Mouse (Mus musculus) intestine, embryonic 14.5 days (tissue): ENCODE measurements around the gene Ddhd1. TPM values are rescaled to one million over a fixed set of nuclear protein-coding genes. Genes with fewer than 3 reads are reported as not detected.
"Not testable (repeated sequence)": the region's sequence is repeated elsewhere in the genome, so short reads cannot be mapped to it uniquely, and the experiment has no call there.

Experiments used
- ATAC-seq: fragments of 200-750 bp; cut with Nextera tagmentation; replicated peaks from 2 replicates; pipeline ENCODE4 v1.8.0; 2017; ENCODE audit warnings: low read depth, moderate number of reproducible peaks, moderate TSS enrichment, moderate library complexity; ENCODE audit not compliant: low FRiP score, low TSS enrichment
- DNase-seq: peaks from one replicate; pipeline ENCODE4 v3.0.0-alpha.2; 2018; ENCODE audit warnings: low spot score
- H3K27ac ChIP-seq: fragments of 300-500 bp; sonication (generic); 2 replicates; pipeline ENCODE4 v1.5.1; 2014; ENCODE audit warnings: low read depth, mild to moderate bottlenecking, control low read depth
- H3K27me3 ChIP-seq: fragments of 300-500 bp; sonication (generic); replicated peaks from 2 replicates; pipeline ENCODE4 v1.6.1; 2014; ENCODE audit warnings: low read length, control low read depth; ENCODE audit not compliant: control insufficient read depth, insufficient read depth
- H3K36me3 ChIP-seq: fragments of 300-500 bp; sonication (generic); 2 replicates; pipeline ENCODE4 v1.6.1; 2014; ENCODE audit warnings: low read length, control low read depth; ENCODE audit not compliant: control insufficient read depth, insufficient read depth
- H3K4me1 ChIP-seq: fragments of 300-500 bp; sonication (generic); replicated peaks from 2 replicates; pipeline ENCODE4 v1.6.1; 2014; ENCODE audit warnings: low read length, control low read depth, mixed read lengths; ENCODE audit not compliant: control insufficient read depth, insufficient read depth
- H3K4me2 ChIP-seq: fragments of 300-500 bp; sonication (generic); 2 replicates; pipeline ENCODE4 v1.6.1; 2014; ENCODE audit warnings: low read length
- H3K4me3 ChIP-seq: fragments of 300-500 bp; sonication (generic); 2 replicates; pipeline ENCODE4 v1.5.1; 2014; ENCODE audit warnings: low read depth, low read length, control low read depth, mixed read lengths
- H3K9ac ChIP-seq: fragments of 300-500 bp; sonication (generic); 2 replicates; pipeline ENCODE4 v1.6.1; 2014; ENCODE audit warnings: mild to moderate bottlenecking, low read length
- H3K9me3 ChIP-seq: fragments of 300-500 bp; sonication (generic); 2 replicates; pipeline ENCODE4 v1.6.1; 2016; ENCODE audit warnings: low read length, control low read depth; ENCODE audit not compliant: control insufficient read depth
- WGBS: fragments of 180-500 bp; shearing (Covaris S2); extraction: QIAGEN DNeasy Blood & Tissue Kit; methylation state at CpG from one replicate; pipeline ENCODE4 v1.1.7; 2014; 5-methylcytosine and 5-hydroxymethylcytosine counted together
- polyA plus RNA-seq: library from polyadenylated mRNA; unstranded; fragments of >200 nt; fragmentation: Nextera tagmentation; extraction: Ambion mirVana; gene quantifications from 2 replicates; pipeline ENCODE4 v1.2.1, GENCODE M21; 2014

Ddhd1 gene
- polyA plus RNA-seq, 1 experiment from 2014 or later: 13.0 TPM

- 89% methylated on average over 3 of the region's 3 CpGs for WGBS
- not testable (repeated sequence) for H3K27ac ChIP-seq, H3K4me2 ChIP-seq, H3K9me3 ChIP-seq, H3K9ac ChIP-seq, DNase-seq, H3K27me3 ChIP-seq, ATAC-seq, H3K4me3 ChIP-seq, H3K36me3 ChIP-seq, H3K4me1 ChIP-seq
These were observed 76.8 kb downstream of the Ddhd1 start for GRCm38 (mm10) chr14:45580923-45581827.

GRCm38 (mm10) chr14:45566066-45566937 is 91.6 kb downstream of the Ddhd1 start:
- ATAC-seq: no peak
- no peaks in the 10 kb centered on the region for H3K36me3 ChIP-seq
- no peaks in the 10 kb centered on the region for H3K27me3 ChIP-seq
- H3K9ac ChIP-seq: 0 out of 2 replicates have a peak overlapping the region, but pooled peaks have one; percentile 23
- DNase-seq: peak; percentile 90
- H3K4me3 ChIP-seq: peak overlapping the region; percentile 20; the same call in 1 of the 2 replicates
- WGBS: 17% methylated on average over 33 of the region's 33 CpGs
- peak overlapping the region; percentile 49 for H3K4me2 ChIP-seq
- peaks cover 8% of the 10 kb centered on the region; the same call in 1 of the 2 replicates for H3K4me1 ChIP-seq
- H3K9me3 ChIP-seq: no peaks in the 10 kb centered on the region
- H3K27ac ChIP-seq: peak overlapping the region; percentile 61; the same call in 1 of the 2 replicates

DNA sequence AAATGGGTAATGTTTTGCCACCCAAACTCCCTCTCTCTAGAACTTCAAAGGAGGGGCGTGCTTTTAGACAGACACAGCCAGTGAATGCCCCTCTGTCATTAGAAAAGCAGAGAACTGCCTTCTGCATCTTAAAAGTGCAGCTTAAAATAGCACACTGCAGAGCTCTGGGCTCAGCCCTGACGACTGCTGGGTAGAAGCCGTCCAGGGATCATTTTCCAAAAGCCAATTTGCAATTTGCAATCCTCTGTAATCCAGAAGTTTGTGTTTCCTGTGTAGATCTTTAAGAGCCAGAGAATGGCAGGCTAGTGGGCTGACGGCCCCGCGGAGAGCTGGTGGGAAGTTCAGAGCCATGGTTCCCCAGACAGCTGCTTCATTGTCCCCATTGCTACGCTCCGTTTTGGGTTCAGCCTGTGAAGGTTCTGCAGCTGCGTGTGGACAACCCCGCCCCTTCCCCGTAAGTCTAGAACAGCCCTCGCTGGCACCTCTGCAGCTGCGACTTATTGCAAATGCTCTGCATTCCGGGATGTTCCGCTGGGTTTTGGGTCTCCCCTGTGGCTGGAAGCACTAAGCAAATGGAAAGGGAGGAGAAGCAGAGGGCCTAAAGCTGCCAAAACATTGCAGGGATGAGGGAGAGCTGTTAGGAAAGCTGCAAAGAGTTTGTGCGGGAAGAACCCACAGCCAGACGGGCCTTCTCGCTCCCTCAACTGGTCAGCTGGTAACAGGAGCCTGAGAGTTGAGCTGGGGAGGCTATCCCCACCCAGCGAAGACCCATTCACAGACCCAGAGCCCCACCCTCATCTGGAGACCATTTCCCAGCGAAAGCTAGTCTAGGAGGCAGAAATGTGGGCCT is 92.5 kb downstream of the Ddhd1 start:
- peak overlapping the region; percentile 23; the same call in 1 of the 2 replicates for H3K9ac ChIP-seq

GRCm38 (mm10) chr14:45563577-45563976 is 94.4 kb downstream of the Ddhd1 start:
- Histone ChIP-seq H3K4me3 (no peak overlapping the region), H3K27ac (no peak overlapping the region), H3K9me3 (no peaks in the 10 kb centered on the region), H3K9ac (no peak overlapping the region), H3K4me1 (peaks cover 8% of the 10 kb centered on the region; the same call in 1 of the 2 replicates), H3K4me2 (no peak overlapping the region), H3K36me3 (no peaks in the 10 kb centered on the region), H3K27me3 (no peaks in the 10 kb centered on the region)
- WGBS: 92% methylated on average over 1 of the region's 1 CpGs
- DNase-seq (no peak), ATAC-seq (peak; percentile 47; the same call in 1 of the 2 replicates)

More for the DNA sequence above, 92.5 kb downstream of the Ddhd1 start:
- Histone ChIP-seq H3K36me3 (no peaks in the 10 kb centered on the region), H3K4me3 (peak overlapping the region; percentile 15; the same call in 1 of the 2 replicates), H3K27ac (peak overlapping the region; percentile 61), H3K27me3 (no peaks in the 10 kb centered on the region), H3K9me3 (no peaks in the 10 kb centered on the region), H3K4me2 (peak overlapping the region; percentile 49), H3K4me1 (peaks cover 8% of the 10 kb centered on the region; the same call in 1 of the 2 replicates)
- no peak for ATAC-seq
- 9% methylated on average over 20 of the region's 20 CpGs for WGBS
- DNase-seq: peak; percentile 78

GRCm38 (mm10) chr14:45561681-45562080 is 96.3 kb downstream of the Ddhd1 start:
- no peak overlapping the region for H3K27ac ChIP-seq
- no peaks in the 10 kb centered on the region for H3K27me3 ChIP-seq
- peaks cover 8% of the 10 kb centered on the region; the same call in 1 of the 2 replicates for H3K4me1 ChIP-seq
- DNase-seq (no peak), ATAC-seq (no peak)
- no peak overlapping the region for H3K4me2 ChIP-seq
- H3K9ac ChIP-seq: no peak overlapping the region
- no peaks in the 10 kb centered on the region for H3K9me3 ChIP-seq
- H3K4me3 ChIP-seq: no peak overlapping the region
- 77% methylated on average over 6 of the region's 6 CpGs for WGBS
- H3K36me3 ChIP-seq: no peaks in the 10 kb centered on the region

GRCm38 (mm10) chr14:45559018-45559417 is 98.9 kb downstream of the Ddhd1 start:
- H3K27me3 ChIP-seq: no peaks in the 10 kb centered on the region
- no peak overlapping the region for H3K9ac ChIP-seq
- ATAC-seq (no peak), DNase-seq (no peak)
- H3K36me3 ChIP-seq: no peaks in the 10 kb centered on the region
- no peak overlapping the region for H3K4me2 ChIP-seq
- H3K9me3 ChIP-seq: no peaks in the 10 kb centered on the region
- no peak overlapping the region for H3K27ac ChIP-seq
- WGBS: 94% methylated on average over 1 of the region's 1 CpGs
- no peak overlapping the region for H3K4me3 ChIP-seq
- H3K4me1 ChIP-seq: no peaks in the 10 kb centered on the region

- Histone ChIP-seq H3K9me3 (no peaks in the 10 kb centered on the region), H3K4me1 (no peaks in the 10 kb centered on the region), H3K4me2 (no peak overlapping the region), H3K9ac (no peak overlapping the region), H3K27ac (no peak overlapping the region), H3K36me3 (no peaks in the 10 kb centered on the region), H3K4me3 (no peak overlapping the region), H3K27me3 (no peaks in the 10 kb centered on the region)
- WGBS: 82% methylated on average over 6 of the region's 6 CpGs
- ATAC-seq: no peak
- DNase-seq: no peak
These were observed 103.6 kb downstream of the Ddhd1 start for GRCm38 (mm10) chr14:45554336-45554735.

- ATAC-seq: no peak
These were observed 104.1 kb downstream of the Ddhd1 start for GRCm38 (mm10) chr14:45553854-45554253.

More at GRCm38 (mm10) chr14:45553854-45554253, 104.1 kb downstream of the Ddhd1 start:
- Histone ChIP-seq H3K4me3 (no peak overlapping the region), H3K9ac (no peak overlapping the region), H3K27ac (no peak overlapping the region), H3K9me3 (no peaks in the 10 kb centered on the region), H3K36me3 (no peaks in the 10 kb centered on the region), H3K27me3 (no peaks in the 10 kb centered on the region), H3K4me2 (no peak overlapping the region), H3K4me1 (no peaks in the 10 kb centered on the region)
- 75% methylated on average over 2 of the region's 2 CpGs for WGBS
- no peak for DNase-seq
